Mouse (Mus musculus): ENCODE results near the gene H6pd. TPM values are rescaled to one million over a fixed set of nuclear protein-coding genes. Genes with fewer than 3 reads are reported as not detected.

Gene H6pd
- total and polyA plus RNA-seq, 3 experiments, result 17.7 to 38.5 (median 25.1) TPM

DNA sequence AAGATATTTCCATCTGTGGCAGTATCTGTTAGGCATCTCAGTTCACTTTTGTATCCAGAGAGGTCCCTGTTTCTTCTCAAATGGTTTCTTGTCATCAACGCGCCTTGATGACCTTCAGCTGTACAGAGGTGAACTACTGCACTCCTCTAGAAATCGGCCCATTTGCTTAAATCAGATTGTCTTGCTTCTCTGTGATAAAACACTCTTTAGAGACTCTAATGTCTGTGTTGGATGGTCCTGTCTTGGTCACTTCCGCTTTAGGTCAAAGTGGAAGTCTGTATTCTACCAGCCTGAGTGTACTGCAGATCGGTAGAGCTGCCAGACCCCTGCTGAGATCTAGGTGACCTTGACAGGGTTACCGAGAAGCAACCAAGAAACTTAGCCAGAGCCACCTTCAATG is 27.3 kb upstream of the H6pd start:
- Histone ChIP-seq H3K36me3 (replicated peaks in 1 of 2; ENCODE audit: control insufficient read depth in 1 of 2, insufficient read depth in 1 of 2, low read length in 1 of 2) (no peaks in the 10 kb centered on the region), H3K4me3 (replicated peaks in 1 of 3; ENCODE audit: low read depth in 2 of 3, low read length in 2 of 3, poor library complexity in 1 of 3) (no peak overlapping the region), H3K4me2 (ENCODE audit: insufficient read depth, low read depth, poor library complexity, severe bottlenecking) (no peak overlapping the region), H3K27me3 (replicated peaks) (peaks cover 14% of the 10 kb centered on the region), H3K9ac (ENCODE audit: insufficient read depth, low read depth) (no peak overlapping the region), H3K27ac (ENCODE audit: insufficient read depth, low read depth) (no peak overlapping the region), H3K79me2 (replicated peaks; ENCODE audit: control insufficient read depth, extremely low read depth, insufficient read depth, poor library complexity, severe bottlenecking) (no peaks in the 10 kb centered on the region), H3K9me3 (replicated peaks; ENCODE audit: low read length) (peaks cover 4% of the 10 kb centered on the region), H3K4me1 (ENCODE audit: control insufficient read depth in 1 of 2, insufficient read depth in 2 of 2) (peaks cover 11 to 35% of the 10 kb centered on the region in 2 experiments)
- TF ChIP-seq NRF1 (IDR thresholded peaks at IDR 0.05; ENCODE audit: low read depth, low read length), result no peak
- no peak for TF ChIP-seq MEF2A (IDR thresholded peaks at IDR 0.05; ENCODE audit: borderline replicate concordance, low read depth, low read length)
- no peak for TF ChIP-seq ETS1 (conservative IDR thresholded peaks at IDR 0.05; ENCODE audit: low read depth, low read length)
- TF ChIP-seq IRF4 (IDR thresholded peaks at IDR 0.05; ENCODE audit: low read depth, low read length), result no peak
- DNase-seq (ENCODE audit: extremely low read depth), result no peak
- dilution Hi-C loops (cut with MboI; ENCODE audit: extremely low pct_ligation_motif_present, extremely low pct_unique_long_range_greater_than_20kb, low sequenced_read_pairs) (no loop called here), in situ Hi-C loops (cut with MboI; ENCODE audit: low pct_ligation_motif_present, low pct_unique_long_range_greater_than_20kb, low sequenced_read_pairs) (loop anchor here (5.0 to 10.0 kb wide), 2 partner anchors 36 to 59 kb away; no protein-coding TSS in a partner anchor)

DNA sequence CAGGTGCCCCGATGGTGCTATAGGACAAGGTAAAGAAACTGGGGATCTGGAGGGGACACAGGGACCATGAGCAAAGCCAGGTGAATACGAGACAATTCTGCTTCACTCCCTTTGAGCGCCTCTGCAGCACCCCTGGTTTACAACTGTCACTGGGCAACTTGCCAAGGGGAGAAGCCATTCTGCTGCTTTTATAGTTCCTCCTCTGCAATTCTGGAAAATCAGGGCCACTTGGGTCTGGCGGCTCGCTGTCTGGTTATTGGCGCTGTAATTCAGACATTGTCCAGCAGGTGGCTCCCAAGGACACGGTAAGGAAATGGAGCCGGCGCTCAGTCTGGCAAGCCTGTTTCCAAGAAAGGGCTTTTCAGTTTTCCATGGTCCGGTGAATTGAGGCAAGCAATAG is 26.5 kb upstream of the H6pd start:
- peak; percentile 82 for DNase-seq (ENCODE audit: extremely low read depth)
- Histone ChIP-seq H3K9ac (ENCODE audit: insufficient read depth, low read depth) (no peak overlapping the region), H3K36me3 (replicated peaks in 1 of 2; ENCODE audit: control insufficient read depth in 1 of 2, insufficient read depth in 1 of 2, low read length in 1 of 2) (no peaks in the 10 kb centered on the region), H3K79me2 (replicated peaks; ENCODE audit: control insufficient read depth, extremely low read depth, insufficient read depth, poor library complexity, severe bottlenecking) (no peaks in the 10 kb centered on the region), H3K4me2 (ENCODE audit: insufficient read depth, low read depth, poor library complexity, severe bottlenecking) (no peak overlapping the region), H3K27me3 (replicated peaks) (peaks cover 20% of the 10 kb centered on the region), H3K4me3 (replicated peaks in 1 of 3; ENCODE audit: low read depth in 2 of 3, low read length in 2 of 3, poor library complexity in 1 of 3) (no peak overlapping the region), H3K9me3 (replicated peaks; ENCODE audit: low read length) (peaks cover 4% of the 10 kb centered on the region), H3K4me1 (ENCODE audit: control insufficient read depth in 1 of 2, insufficient read depth in 2 of 2) (peaks cover 7 to 33% of the 10 kb centered on the region in 2 experiments), H3K27ac (ENCODE audit: insufficient read depth, low read depth) (no peak overlapping the region)
- in situ Hi-C loops (cut with MboI; ENCODE audit: low pct_ligation_motif_present, low pct_unique_long_range_greater_than_20kb, low sequenced_read_pairs) (loop anchor here (5.0 to 10.0 kb wide), 2 partner anchors 37 to 60 kb away; no protein-coding TSS in a partner anchor), dilution Hi-C loops (cut with MboI; ENCODE audit: extremely low pct_ligation_motif_present, extremely low pct_unique_long_range_greater_than_20kb, low sequenced_read_pairs) (no loop called here)
- TF ChIP-seq TBP (conservative IDR thresholded peaks at IDR 0.05; ENCODE audit: low read depth, low read length), result no peak
- peak; percentile 84 to 99 for TF ChIP-seq CTCF (conservative IDR thresholded peaks at IDR 0.05 in 1 of 2, IDR thresholded peaks at IDR 0.05 in 1 of 2; ENCODE audit: low read depth in 2 of 2, low read length in 2 of 2)
- peak; percentile 54; the same call in 1 of the 2 replicates for TF ChIP-seq TCF12 (IDR thresholded peaks at IDR 0.05; ENCODE audit: low read depth, low read length)
- TF ChIP-seq EP300 (IDR thresholded peaks at IDR 0.05; ENCODE audit: low read length), result no peak
- no peak for TF ChIP-seq JUND (conservative IDR thresholded peaks at IDR 0.05; ENCODE audit: low read depth, low read length)
- TF ChIP-seq MYC (IDR thresholded peaks at IDR 0.05; ENCODE audit: low read depth, low read length), result no peak
- no peak for TF ChIP-seq JUN (IDR thresholded peaks at IDR 0.05; ENCODE audit: insufficient read depth, low read depth, low read length)
- TF ChIP-seq USF2 (conservative IDR thresholded peaks at IDR 0.05; ENCODE audit: low read depth, low read length), result no peak
- no peak for TF ChIP-seq UBTF (IDR thresholded peaks at IDR 0.05; ENCODE audit: low read depth, low read length)
- peak; percentile 99 for TF ChIP-seq ZC3H11A (IDR thresholded peaks at IDR 0.05; ENCODE audit: low read depth, low read length)
- TF ChIP-seq ETS1 (conservative IDR thresholded peaks at IDR 0.05; ENCODE audit: low read depth, low read length), result no peak
- no peak for TF ChIP-seq ZMIZ1 (IDR thresholded peaks at IDR 0.05; ENCODE audit: low read depth, low read length)
- no peak for TF ChIP-seq E2F4 (IDR thresholded peaks at IDR 0.05; ENCODE audit: insufficient replicate concordance, low read depth, low read length)
- no peak for TF ChIP-seq CHD2 (IDR thresholded peaks at IDR 0.05; ENCODE audit: low read length)
- peak; percentile 47; the same call in 1 of the 2 replicates for TF ChIP-seq NELFE (IDR thresholded peaks at IDR 0.05; ENCODE audit: low read depth, low read length)
- TF ChIP-seq HCFC1 (IDR thresholded peaks at IDR 0.05; ENCODE audit: low read depth, low read length), result no peak
- TF ChIP-seq RCOR1 (conservative IDR thresholded peaks at IDR 0.05; ENCODE audit: low read depth, low read length), result no peak
- no peak; the same call in none of the 2 replicates for TF ChIP-seq RAD21 (IDR thresholded peaks at IDR 0.05; ENCODE audit: low read depth, low read length)
- TF ChIP-seq MEF2A (IDR thresholded peaks at IDR 0.05; ENCODE audit: borderline replicate concordance, low read depth, low read length), result peak; percentile 46; the same call in 1 of the 2 replicates
- TF ChIP-seq USF1 (IDR thresholded peaks at IDR 0.05; ENCODE audit: low read depth, low read length), result no peak
- no peak for TF ChIP-seq POLR2A (IDR thresholded peaks at IDR 0.05; ENCODE audit: low read depth, low read length)
- 0 out of 2 replicates have a peak, but pooled peaks have one; percentile 44 for TF ChIP-seq ELF1 (IDR thresholded peaks at IDR 0.05; ENCODE audit: low read depth, low read length)
- TF ChIP-seq KAT2A (IDR thresholded peaks at IDR 0.05; ENCODE audit: insufficient replicate concordance, low read length), result no peak
- TF ChIP-seq MAFK (IDR thresholded peaks at IDR 0.05; ENCODE audit: insufficient replicate concordance, low read length), result no peak
- TF ChIP-seq SMC3 (IDR thresholded peaks at IDR 0.05; ENCODE audit: low read depth, low read length), result peak; percentile 100
- no peak for TF ChIP-seq SIN3A (IDR thresholded peaks at IDR 0.05; ENCODE audit: low read length)
- no peak for TF ChIP-seq GABPA (IDR thresholded peaks at IDR 0.05; ENCODE audit: insufficient replicate concordance, low read depth, low read length)
- TF ChIP-seq PAX5 (IDR thresholded peaks at IDR 0.05; ENCODE audit: low read length), result no peak
- TF ChIP-seq CHD1 (IDR thresholded peaks at IDR 0.05; ENCODE audit: low read depth, low read length), result no peak
- TF ChIP-seq ZNF384 (IDR thresholded peaks at IDR 0.05; ENCODE audit: low read depth, low read length), result no peak
- no peak for TF ChIP-seq MAX (IDR thresholded peaks at IDR 0.05; ENCODE audit: low read length)

All from CH12.LX (cell line).